Mouse (Mus musculus) left cerebral cortex, adult 8-10 months (tissue): ENCODE results near the gene Ctu2. TPM values are rescaled to one million over a fixed set of nuclear protein-coding genes. Genes with fewer than 3 reads are reported as not detected.

ENCODE experiments used
- DNase-seq, 2 experiments: peaks; one replicate each; pipeline ENCODE4 v3.0.0; 2022; ENCODE audit warnings: low spot score in 2 of 2
- total RNA-seq, 4 experiments: library from RNA; stranded (reverse); gene quantifications; 2 replicates each; pipeline ENCODE4 v1.2.4; 2022

The Ctu2 gene
- total RNA-seq, 4 experiments from 2014 or later = 21.3 to 27.5 (median 22.6) TPM

DNA sequence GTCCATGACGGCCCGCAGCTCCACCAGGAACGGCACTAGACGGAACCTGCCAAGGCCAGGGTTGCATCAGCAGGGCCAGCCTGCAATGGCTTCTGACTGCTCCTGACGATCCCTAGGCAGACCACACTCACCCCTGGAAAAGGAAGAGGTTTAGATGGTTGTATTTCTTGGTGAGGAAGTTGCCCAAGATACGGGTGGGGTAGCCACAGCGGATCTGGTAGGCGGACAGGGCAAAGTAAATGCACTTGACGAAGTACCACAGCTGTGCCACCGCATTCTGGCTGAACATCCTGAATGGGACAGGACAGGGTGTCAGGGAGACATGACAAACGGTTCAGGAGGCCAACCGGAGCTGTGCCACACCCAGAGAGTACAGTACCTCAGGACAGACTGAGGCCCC lies 8.9 kb downstream of the Ctu2 start:
- DNase-seq = no peak

DNA sequence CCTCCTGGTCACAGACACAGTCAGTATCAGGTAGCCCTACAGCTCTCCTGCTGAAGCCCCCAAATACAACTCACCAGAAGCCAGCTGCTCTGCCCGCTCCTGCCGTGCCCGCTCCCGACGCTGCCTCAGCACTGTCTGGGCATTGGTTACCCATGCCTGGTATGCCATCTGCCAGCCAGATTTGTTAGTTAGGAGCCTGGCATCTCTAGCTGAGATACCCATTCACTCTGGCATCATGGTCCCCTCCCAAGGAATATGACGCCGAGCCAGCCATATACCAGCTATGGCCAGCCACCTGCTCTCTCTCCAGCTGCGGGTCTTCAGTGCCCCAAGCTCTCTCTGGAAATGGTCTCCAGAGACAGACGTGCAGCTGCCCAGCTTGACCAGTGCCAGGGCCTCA lies 12.4 kb downstream of the Ctu2 start:
- no peak for DNase-seq

DNA sequence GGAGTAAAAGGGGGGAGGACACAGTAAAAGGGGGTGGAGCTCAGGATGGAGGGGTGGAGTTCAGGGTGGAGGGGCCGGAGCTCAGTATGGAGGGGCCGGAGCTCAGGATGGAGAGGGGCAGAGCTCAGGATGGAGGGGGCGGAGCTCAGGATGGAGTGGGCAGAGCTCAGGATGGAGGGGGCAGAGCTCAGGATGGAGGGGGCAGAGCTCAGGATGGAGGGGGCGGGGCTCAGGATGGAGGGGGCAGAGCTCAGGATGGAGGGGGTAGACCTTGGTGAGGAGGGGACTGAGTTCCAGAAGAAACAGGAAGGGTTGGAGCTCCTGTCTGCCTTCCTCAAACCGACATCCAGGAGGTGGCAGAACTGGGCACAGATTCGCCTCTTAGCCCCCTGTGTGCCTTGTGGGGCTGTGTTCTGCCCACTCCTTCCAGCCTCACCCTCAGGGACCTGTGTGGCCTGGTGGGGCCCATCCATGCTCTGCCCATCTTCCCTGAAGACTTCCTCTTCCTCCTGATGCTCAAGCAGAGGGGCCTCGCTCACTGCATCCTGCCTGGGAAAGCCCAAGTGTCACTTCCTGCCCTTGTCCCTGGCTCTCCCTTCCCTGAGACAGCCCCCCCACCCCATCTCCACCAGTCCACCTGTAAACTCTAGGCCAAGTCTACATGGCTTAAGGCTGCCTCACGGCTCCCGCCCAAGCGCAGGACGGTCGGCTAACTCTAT lies 21.2 kb downstream of the Ctu2 start:
- no peak for DNase-seq

GRCm38 (mm10) chr8:122497912-122498311 lies 22.0 kb downstream of the Ctu2 start:
- DNase-seq = no peak

DNA sequence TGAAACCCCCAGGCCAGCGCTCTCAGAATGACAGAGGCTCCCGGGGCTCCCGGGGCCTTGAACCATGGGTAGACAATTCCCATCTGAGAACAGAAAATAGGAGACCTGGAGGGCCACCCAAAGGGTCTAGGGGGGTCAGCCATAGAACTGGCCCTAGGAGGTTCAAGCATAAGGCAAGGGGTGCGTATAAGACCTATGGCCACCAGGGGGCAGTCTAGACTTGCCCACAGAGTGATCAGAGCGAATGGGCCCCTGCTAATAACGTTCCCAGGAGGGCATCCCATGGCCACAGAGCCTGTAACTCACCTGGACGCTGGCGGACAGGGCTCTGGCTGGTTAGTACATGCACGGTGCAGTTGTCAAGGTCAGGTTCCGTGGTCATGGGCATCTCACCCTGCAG lies 24.9 kb downstream of the Ctu2 start:
- peak; percentile 44 to 56 for DNase-seq

DNA sequence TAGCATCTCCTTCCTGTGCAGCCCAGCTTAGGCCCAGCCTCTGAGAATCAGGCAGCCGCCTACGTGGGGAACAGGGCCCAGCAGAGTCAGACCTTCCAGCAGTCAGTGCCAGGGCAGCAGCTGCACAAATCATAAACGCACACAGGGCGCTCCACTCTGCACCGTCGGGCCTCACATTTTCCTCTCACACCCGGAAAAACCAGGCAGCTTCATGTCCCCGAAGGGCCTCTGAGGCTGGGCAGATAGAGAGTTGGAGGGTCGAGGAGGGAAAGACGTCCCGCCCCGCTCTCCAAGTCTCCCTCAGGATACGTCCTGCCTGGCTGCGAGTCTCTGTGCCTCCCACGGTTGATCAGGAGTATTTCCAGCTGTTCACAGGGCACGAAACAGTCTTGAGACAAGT lies 35.6 kb downstream of the Ctu2 start:
- DNase-seq = no peak

DNA sequence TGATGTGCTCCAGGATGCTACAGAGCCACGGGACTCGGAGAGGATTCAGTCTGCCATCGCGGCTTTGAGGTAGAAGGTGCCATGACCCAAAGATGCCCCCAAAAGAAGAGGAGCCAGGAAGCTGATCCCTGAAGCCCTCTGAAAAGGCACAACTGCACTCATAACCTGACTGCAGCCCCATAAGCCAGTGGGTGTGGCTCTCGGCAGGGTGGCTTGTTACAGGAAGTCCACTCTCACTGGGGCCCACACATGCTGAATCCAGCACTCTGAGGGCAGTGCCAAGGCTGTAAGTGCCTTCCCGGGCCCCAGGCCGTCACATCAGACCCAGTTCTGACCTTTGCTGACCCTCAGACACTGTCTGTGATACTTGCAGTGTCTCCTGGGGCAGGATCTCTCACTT lies 36.4 kb downstream of the Ctu2 start:
- no peak for DNase-seq

DNA sequence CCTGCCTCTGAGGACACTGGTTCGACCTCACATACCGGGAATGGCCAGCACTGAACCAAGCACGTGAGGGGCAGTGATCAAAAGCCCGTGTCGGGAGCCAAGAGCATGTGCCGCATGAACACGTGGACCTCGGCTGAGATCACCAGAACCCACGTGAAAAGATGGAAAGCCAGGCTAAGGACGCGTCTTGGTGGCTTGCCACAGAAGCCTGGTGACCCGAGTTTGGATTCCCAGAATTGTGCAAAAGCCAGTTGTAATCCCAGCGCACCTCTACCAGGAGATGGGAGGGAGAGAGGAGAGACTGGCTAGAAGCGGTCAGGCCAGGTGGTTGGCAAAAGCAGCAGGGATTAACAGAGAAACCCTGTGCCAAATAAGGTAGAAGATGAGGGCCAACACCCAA lies 39.8 kb downstream of the Ctu2 start:
- DNase-seq = no peak

- DNase-seq = no peak
Measured at GRCm38 (mm10) chr8:122517541-122518190, 41.7 kb downstream of the Ctu2 start.

DNA sequence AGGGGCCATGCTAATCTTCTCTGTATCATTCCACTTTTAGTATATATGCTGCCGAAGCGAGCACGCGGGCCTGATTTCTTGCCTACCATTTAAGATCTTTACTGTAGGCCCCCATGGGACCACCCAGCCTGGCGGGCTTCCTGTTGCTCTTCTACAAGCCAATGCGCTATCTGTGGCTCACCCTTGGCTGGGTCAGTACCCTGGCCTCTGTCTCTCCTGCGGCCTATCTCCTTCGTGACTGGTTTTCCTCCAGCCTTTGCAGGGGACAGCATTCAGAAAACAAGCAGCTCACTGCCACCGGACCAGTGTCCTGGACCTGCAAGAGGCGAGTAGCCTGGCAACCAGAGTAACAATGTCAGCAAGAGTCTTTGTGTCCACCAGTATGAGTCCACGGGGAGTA lies 44.7 kb downstream of the Ctu2 start:
- no peak for DNase-seq

GRCm38 (mm10) chr8:122522796-122523651 lies 47.1 kb downstream of the Ctu2 start:
- DNase-seq = no peak

DNA sequence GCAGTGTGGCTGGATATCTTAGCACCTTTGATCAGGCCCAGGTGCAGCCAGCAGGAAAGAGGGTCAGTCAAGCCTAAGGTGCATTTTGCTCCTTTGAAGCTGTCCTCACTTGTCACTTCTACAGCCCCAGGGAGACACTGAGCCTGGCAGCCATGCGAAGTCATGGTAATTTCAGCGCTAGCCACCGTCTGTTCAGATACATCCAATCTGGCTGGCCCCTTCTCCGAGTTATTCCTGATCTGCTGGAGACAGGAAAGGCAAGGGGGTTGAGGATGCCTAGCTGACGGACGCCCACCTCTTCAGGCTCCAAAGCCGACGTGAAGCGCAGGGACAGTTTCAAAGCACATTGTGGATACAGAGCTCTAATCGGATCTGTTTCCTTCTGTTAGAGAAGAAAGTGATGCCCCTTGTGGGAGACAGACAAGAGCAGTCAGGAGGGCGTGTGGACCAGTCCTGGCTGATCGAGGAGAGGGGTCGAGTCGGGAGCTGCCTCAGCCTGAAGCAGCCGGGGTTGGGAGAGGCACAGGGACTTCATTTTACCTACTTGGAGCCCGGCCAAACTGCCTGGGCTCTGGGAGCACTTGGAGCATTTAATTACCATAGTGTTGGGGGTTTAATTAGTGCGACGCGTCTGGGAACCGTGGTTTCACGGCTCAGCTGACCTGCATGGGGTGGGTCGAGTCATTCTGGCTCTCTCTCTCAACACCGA lies 47.9 kb downstream of the Ctu2 start:
- no peak for DNase-seq

- DNase-seq = no peak
Measured at GRCm38 (mm10) chr8:122524506-122524905, 48.6 kb downstream of the Ctu2 start.

GRCm38 (mm10) chr8:122525004-122525403 lies 49.1 kb downstream of the Ctu2 start:
- no peak for DNase-seq

DNA sequence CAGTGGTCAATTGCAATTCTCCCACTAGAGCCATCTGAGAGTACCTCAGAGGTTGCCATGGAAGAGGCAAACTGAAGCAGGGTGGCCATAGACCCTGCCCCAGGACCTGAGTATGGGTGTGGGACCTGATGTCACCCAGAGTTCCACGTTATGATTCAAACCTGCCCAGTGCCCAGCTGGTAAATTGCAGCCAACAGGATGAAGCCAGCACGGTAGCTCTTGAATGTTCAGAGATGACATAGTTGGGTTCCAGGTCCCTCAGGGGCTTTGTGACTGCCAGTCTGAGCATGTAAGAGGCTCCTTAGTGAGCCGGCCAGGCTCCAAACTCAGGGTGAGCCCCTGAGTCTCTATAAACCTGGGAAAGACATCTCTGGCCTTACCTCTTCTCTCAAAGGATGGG lies 50.1 kb downstream of the Ctu2 start:
- no peak for DNase-seq

GRCm38 (mm10) chr8:122526526-122527170 lies 50.7 kb downstream of the Ctu2 start:
- DNase-seq = no peak

DNA sequence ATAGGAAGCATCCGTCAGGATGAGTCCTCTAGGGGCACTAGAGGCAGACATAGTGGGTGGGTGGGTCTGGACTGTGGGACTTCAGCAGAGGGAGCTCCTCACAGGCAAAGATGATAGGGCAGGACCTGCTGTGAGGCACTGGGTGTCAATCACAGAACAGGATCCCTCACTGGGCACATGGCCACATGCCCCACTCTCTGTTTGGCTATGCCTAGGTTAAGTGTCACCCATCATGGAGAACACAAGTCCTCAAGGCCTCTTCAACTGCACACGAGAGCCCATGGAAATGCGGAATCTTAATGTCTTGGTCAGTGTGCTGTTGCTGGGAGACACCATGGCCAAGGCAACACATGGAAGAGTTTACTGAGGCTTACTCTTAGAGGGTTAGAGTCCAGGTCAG lies 52.0 kb downstream of the Ctu2 start:
- DNase-seq = no peak

DNA sequence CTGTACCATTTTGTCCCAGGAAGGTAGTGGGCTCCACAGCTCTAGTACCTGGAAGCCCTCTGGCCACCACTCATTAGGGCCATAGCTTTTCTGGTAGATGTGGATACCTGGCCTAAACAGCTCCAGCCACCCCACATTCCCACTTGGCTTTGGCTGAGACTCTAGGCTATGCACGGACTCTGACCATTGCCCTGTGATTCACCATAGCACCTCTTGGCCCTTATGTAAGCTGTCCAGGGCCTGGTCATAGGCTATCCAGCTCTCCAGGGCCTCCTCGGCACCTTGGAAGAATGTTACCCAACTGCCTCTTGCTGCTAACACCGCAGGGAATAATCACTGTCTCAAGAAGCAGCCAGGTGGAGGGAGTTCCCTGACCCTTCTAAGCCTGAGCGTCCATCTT lies 53.2 kb downstream of the Ctu2 start:
- no peak for DNase-seq

DNA sequence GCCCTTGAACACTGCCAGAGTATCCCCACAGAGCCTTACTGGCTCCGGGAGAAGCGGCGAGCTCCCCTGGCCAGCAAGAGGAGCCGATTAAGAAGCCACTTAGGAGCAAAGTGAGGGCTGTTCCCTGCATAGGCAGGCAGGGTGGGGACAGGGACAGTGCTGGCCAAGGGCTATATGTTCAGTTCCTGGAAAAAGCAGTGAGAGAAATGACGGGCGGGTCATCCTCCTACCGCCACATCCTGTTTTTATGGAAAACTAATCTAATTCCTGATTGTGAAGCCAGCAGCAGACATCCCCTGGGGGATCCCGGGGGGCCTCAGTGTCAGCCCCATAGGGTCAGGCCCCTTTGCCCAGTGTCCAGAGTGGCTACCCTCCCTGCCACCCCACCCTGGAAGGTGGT lies 55.4 kb downstream of the Ctu2 start:
- DNase-seq = no peak
